Mouse (Mus musculus) cerebellum, adult 2 months (tissue): ENCODE data around the gene Ptpn23.

Experiments
- CTCF ChIP-seq: fragments of 200-500 bp; IDR thresholded peaks from 2 replicates; pipeline ENCODE4 v1.5.1; 2011; ENCODE audit warnings: low read depth, mild to moderate bottlenecking, control low read depth, low read length, moderate library complexity, borderline replicate concordance; ENCODE audit not compliant: insufficient read depth
- POLR2A ChIP-seq: fragments of 200-500 bp; IDR thresholded peaks from 2 replicates; pipeline ENCODE4 v1.6.1; 2011; ENCODE audit warnings: low read length, control low read depth, borderline replicate concordance; ENCODE audit not compliant: insufficient read depth

DNA sequence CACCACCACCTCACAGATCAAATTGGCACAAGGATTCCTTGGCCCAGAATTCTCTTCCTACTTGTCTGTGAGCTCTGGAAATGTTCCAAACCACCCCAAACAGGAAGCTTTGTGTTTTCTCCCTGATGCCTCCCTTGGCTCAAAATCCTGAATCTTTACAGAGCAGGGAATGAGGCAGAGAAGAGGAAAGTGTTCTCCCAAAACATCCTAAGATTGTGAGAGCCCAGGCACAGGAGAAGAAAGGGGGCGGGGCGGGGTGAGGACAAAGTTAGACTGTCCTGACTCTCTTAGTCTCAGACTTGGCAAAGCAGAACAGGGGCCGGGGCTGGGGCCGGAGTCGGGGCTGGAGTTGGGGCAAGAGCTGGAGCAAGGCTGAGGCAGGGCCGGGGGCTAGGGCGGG, 4.9 kb upstream of the Ptpn23 start:
- TF ChIP-seq CTCF (no peak), POLR2A (no peak)
